Mouse (Mus musculus): ENCODE measurements around the gene 4930579F01Rik. TPM values are rescaled to one million over a fixed set of nuclear protein-coding genes. Genes with fewer than 3 reads are reported as not detected.

Gene 4930579F01Rik
- polyA plus RNA-seq, 1 experiment from 2014 or later: not detected

DNA sequence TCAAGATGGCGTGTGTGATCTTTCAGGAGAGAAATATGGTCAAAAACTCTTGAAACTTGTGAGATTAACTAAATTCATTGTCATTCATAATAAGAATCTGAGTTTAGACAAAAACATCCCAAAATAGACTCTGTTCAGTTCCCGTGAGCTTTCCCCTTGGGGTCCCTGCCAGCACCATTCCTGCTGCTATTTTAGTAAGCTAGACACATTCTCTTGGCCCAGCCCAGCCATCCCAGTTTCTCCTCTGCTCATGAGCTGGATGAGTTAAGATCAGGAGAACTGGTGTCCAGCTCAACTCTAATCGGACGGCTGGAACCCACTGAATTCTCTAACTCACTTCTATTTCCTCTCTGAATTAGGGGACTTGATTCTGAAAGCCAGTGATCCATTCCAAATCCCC lies 76.8 kb downstream of the 4930579F01Rik start:
- no peaks in the 10 kb centered on the region for H3K4me1 ChIP-seq (ENCODE audit: insufficient read depth, low read depth, low read length)
- H3K4me2 ChIP-seq (replicated peaks; ENCODE audit: low read depth, low read length): no peak overlapping the region
- ATAC-seq (no peak), DNase-seq (ENCODE audit: low spot score) (no peak)
- H3K4me3 ChIP-seq (ENCODE audit: low read depth, low read length): no peak overlapping the region
- no peaks in the 10 kb centered on the region for H3K27me3 ChIP-seq (replicated peaks; ENCODE audit: insufficient read depth, low read length)
- H3K9ac ChIP-seq (replicated peaks; ENCODE audit: low read depth): no peak overlapping the region
- no peaks in the 10 kb centered on the region for H3K9me3 ChIP-seq (ENCODE audit: low read length)
- H3K36me3 ChIP-seq (ENCODE audit: insufficient read depth, low read length): no peaks in the 10 kb centered on the region
- H3K27ac ChIP-seq (ENCODE audit: low read length): no peak overlapping the region
- TF ChIP-seq EP300 (IDR thresholded peaks at IDR 0.05) (no peak), CTCF (IDR thresholded peaks at IDR 0.05) (no peak)
- 86% methylated on average over 4 of the region's 4 CpGs for WGBS

DNA sequence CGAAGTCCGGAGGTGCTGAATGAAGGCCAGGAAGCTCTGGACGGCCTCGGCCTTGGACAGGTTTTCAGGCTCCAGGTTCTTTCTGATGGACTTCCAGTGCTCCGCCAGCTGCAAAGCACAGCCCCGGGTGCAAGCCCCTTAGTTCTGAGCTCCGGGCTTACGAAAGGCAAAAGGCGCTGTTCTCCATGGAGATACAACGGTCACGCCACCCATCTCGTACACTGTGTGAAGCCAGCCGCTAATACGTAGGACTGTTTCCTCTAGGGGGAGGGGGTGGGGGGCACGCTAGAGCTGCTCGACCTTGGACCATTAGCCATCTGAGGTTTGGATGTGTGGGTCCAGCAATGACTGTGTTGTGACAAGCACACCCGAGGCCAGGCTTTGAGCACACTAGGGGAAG lies 79.5 kb downstream of the 4930579F01Rik start:
- H3K27me3 ChIP-seq (replicated peaks; ENCODE audit: insufficient read depth, low read length): no peaks in the 10 kb centered on the region
- no peak for TF ChIP-seq EP300 (IDR thresholded peaks at IDR 0.05)
- TF ChIP-seq CTCF (IDR thresholded peaks at IDR 0.05): no peak
- DNase-seq (ENCODE audit: low spot score) (no peak), ATAC-seq (no peak)
- H3K9ac ChIP-seq (replicated peaks; ENCODE audit: low read depth): no peak overlapping the region
- no peak overlapping the region for H3K4me2 ChIP-seq (replicated peaks; ENCODE audit: low read depth, low read length)
- 84% methylated on average over 17 of the region's 17 CpGs for WGBS
- H3K27ac ChIP-seq (ENCODE audit: low read length): no peak overlapping the region
- no peaks in the 10 kb centered on the region for H3K4me1 ChIP-seq (ENCODE audit: insufficient read depth, low read depth, low read length)
- H3K9me3 ChIP-seq (ENCODE audit: low read length): no peaks in the 10 kb centered on the region
- H3K36me3 ChIP-seq (ENCODE audit: insufficient read depth, low read length): no peaks in the 10 kb centered on the region
- no peak overlapping the region for H3K4me3 ChIP-seq (ENCODE audit: low read depth, low read length)

Other genes with a start within 250 kb of the 4930579F01Rik start
- 7.9 and 8.9 TPM in 2 replicates for gene Dapp1, start 212.3 kb downstream of the 4930579F01Rik start, polyA plus RNA-seq (2015; fragmentation: Nextera tagmentation; extraction: Ambion mirVana)
- gene 1110002E22Rik, start 128.8 kb downstream of the 4930579F01Rik start, polyA plus RNA-seq (2015; fragmentation: Nextera tagmentation; extraction: Ambion mirVana): 0.14 and 0.20 TPM in 2 replicates
- 0.07 and 0.12 TPM in 2 replicates for gene Gm5105, start 126.4 kb downstream of the 4930579F01Rik start, polyA plus RNA-seq (2015; fragmentation: Nextera tagmentation; extraction: Ambion mirVana)
- gene Trmt10a, start 50.4 kb downstream of the 4930579F01Rik start, polyA plus RNA-seq (2015; fragmentation: Nextera tagmentation; extraction: Ambion mirVana): 6.1 and 6.4 TPM in 2 replicates
- gene Mttp, start 48.9 kb downstream of the 4930579F01Rik start, polyA plus RNA-seq (2015; fragmentation: Nextera tagmentation; extraction: Ambion mirVana): 5.5 TPM in 2 replicates
- 0.62 and 1.1 TPM in 2 replicates for gene Adh7, start 23.9 kb upstream of the 4930579F01Rik start, polyA plus RNA-seq (2015; fragmentation: Nextera tagmentation; extraction: Ambion mirVana)
- 801 and 895 TPM in 2 replicates for gene Adh1, start 67.2 kb upstream of the 4930579F01Rik start, polyA plus RNA-seq (2015; fragmentation: Nextera tagmentation; extraction: Ambion mirVana)
- 0.20 TPM in 1 of 2 replicates, not detected in the other for gene Adh6a, start 119.5 kb upstream of the 4930579F01Rik start, polyA plus RNA-seq (2015; fragmentation: Nextera tagmentation; extraction: Ambion mirVana)
- gene Adh6b, start 147.9 kb upstream of the 4930579F01Rik start, polyA plus RNA-seq (2015; fragmentation: Nextera tagmentation; extraction: Ambion mirVana): 0.07 TPM in 1 of 2 replicates, not detected in the other
- not detected in 2 replicates for gene Adh4, start 221.6 kb upstream of the 4930579F01Rik start, polyA plus RNA-seq (2015; fragmentation: Nextera tagmentation; extraction: Ambion mirVana)
- gene Adh5, start 249.3 kb upstream of the 4930579F01Rik start, polyA plus RNA-seq (2015; fragmentation: Nextera tagmentation; extraction: Ambion mirVana): 116 and 125 TPM in 2 replicates

All from lung, postnatal 0 days (tissue).